Mouse (Mus musculus) erythroblast, adult 5-6 weeks (primary cell): ENCODE data around the gene Bpi. TPM values are rescaled to one million over a fixed set of nuclear protein-coding genes. Genes with fewer than 3 reads are reported as not detected.

Source experiments
- ATAC-seq: replicated peaks from 2 replicates; pipeline ENCODE4 v1.8.0; 2016; ENCODE audit warnings: moderate number of reproducible peaks, mild to moderate bottlenecking, moderate TSS enrichment, inconsistent platforms; ENCODE audit not compliant: poor library complexity, low FRiP score, severe bottlenecking
- total RNA-seq, 2 experiments: library from RNA; stranded (forward) in 1 of 2; stranded (reverse) in 1 of 2; fragments of 150-400 nt in 1 of 2; fragments of 200-764, 138-1000 nt in 1 of 2; gene quantifications; 2 replicates each; pipeline versions ENCODE4 v1.2.3 to v1.2.4; 2015 to 2017; ENCODE audit warnings: low replicate concordance in 2 of 2

Gene Bpi
- not detected in 2 replicates for total RNA-seq (2015; ENCODE audit: low replicate concordance)
- not detected in 2 replicates for total RNA-seq (2017; ENCODE audit: low replicate concordance)

GRCm38 (mm10) chr2:158258005-158258418, at the start of gene Bpi:
Gene Bpi (plus strand): TSS chr2:158258094.
- no peak for ATAC-seq

- ATAC-seq = no peak
Measured at GRCm38 (mm10) chr2:158209776-158210175, 48.1 kb upstream of the Bpi start.

GRCm38 (mm10) chr2:158210503-158210902, 47.4 kb upstream of the Bpi start:
- no peak for ATAC-seq

- no peak for ATAC-seq
Measured at GRCm38 (mm10) chr2:158210958-158211357, 46.9 kb upstream of the Bpi start.

- ATAC-seq = no peak
Measured at GRCm38 (mm10) chr2:158211764-158212471, 46.0 kb upstream of the Bpi start.

GRCm38 (mm10) chr2:158215283-158216117, 42.4 kb upstream of the Bpi start:
- ATAC-seq = no peak

- no peak for ATAC-seq
Measured at GRCm38 (mm10) chr2:158216510-158216909, 41.4 kb upstream of the Bpi start.

GRCm38 (mm10) chr2:158219562-158219961, 38.3 kb upstream of the Bpi start:
- no peak for ATAC-seq

GRCm38 (mm10) chr2:158221446-158222084, 36.3 kb upstream of the Bpi start:
- ATAC-seq = no peak

GRCm38 (mm10) chr2:158222664-158223063, 35.2 kb upstream of the Bpi start:
- no peak for ATAC-seq

- ATAC-seq = no peak
Measured at GRCm38 (mm10) chr2:158223497-158223896, 34.4 kb upstream of the Bpi start.

GRCm38 (mm10) chr2:158225301-158225700, 32.6 kb upstream of the Bpi start:
- no peak for ATAC-seq

GRCm38 (mm10) chr2:158228670-158229502, 29.0 kb upstream of the Bpi start, which contains the start of gene D630003M21Rik:
Gene D630003M21Rik (minus strand): TSS chr2:158229222.
- no peak for ATAC-seq

- ATAC-seq = no peak
Measured at GRCm38 (mm10) chr2:158229503-158229892, 28.4 kb upstream of the Bpi start.

GRCm38 (mm10) chr2:158230617-158231016, 27.3 kb upstream of the Bpi start:
- no peak for ATAC-seq

- no peak for ATAC-seq
Measured at GRCm38 (mm10) chr2:158231071-158231470, 26.8 kb upstream of the Bpi start.

- ATAC-seq = no peak
Measured at GRCm38 (mm10) chr2:158232414-158232813, 25.5 kb upstream of the Bpi start.

GRCm38 (mm10) chr2:158233106-158233505, 24.8 kb upstream of the Bpi start:
- ATAC-seq = no peak

- no peak for ATAC-seq
Measured at GRCm38 (mm10) chr2:158236698-158237097, 21.2 kb upstream of the Bpi start.

- no peak for ATAC-seq
Measured at GRCm38 (mm10) chr2:158238101-158238500, 19.8 kb upstream of the Bpi start.
